Mouse (Mus musculus) brain, embryonic 14.5 days (tissue): ENCODE data around the gene Slc8a3.

Experiments used
- CTCF ChIP-seq: fragments of 200-500 bp; IDR thresholded peaks from 2 replicates; pipeline ENCODE4 v1.5.1; 2012; ENCODE audit warnings: inconsistent platforms, mild to moderate bottlenecking, moderate library complexity, borderline replicate concordance; ENCODE audit not compliant: insufficient read depth, insufficient read length; ENCODE audit errors: extremely low read depth
- POLR2A ChIP-seq: fragments of 200-500 bp; IDR thresholded peaks from 2 replicates; pipeline ENCODE4 v1.6.1; 2012; ENCODE audit warnings: mild to moderate bottlenecking, inconsistent platforms, borderline replicate concordance; ENCODE audit not compliant: poor library complexity, insufficient read depth, insufficient read length, severe bottlenecking; ENCODE audit errors: extremely low read depth

- no peak for TF ChIP-seq POLR2A
- no peak for TF ChIP-seq CTCF
Measured at GRCm38 (mm10) chr12:81186081-81186480, 146.9 kb downstream of the Slc8a3 start.
